Mouse (Mus musculus) left cerebral cortex, postnatal 36 days (tissue): ENCODE measurements at regions not wholly inside any gene's neighbourhood (a gene's known extent, or its start where the extent isn't known, plus 50 kb on each side); places are given as distances from the start of the nearest gene placed in this dataset.

ENCODE experiments used
- DNase-seq, 2 experiments: peaks; one replicate each; pipeline ENCODE4 v3.0.0; 2021 to 2022; ENCODE audit warnings: low spot score in 2 of 2, mixed read lengths in 1 of 2
- intact Hi-C: fragments of 180-260 bp; cut with DNase I; formaldehyde crosslinking; loops from one replicate; pipeline ENCODE4 v1.15.1; 2025

- DNase-seq, result no peak
These were observed 120.0 kb downstream of the Slc38a6 start for GRCm38 (mm10) chr12:73406556-73407087.

DNA sequence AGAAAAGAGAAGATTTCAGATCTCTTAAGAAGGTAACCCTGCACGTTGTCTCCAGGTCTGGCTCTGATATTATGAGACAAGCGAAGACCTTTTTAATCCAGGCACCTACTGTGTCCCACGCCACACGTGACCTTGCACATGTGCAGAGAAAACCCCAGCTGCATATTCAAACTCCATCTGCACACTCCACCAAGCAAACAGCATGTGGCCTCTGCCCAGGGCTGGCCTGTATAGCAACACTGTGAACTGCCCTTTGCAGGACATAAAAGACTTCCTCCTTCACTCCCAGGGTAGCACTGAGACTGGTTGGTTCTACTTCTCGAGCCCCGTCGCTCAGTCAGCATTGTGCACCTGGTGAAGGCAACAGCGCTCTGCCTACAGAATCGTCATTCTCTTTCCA, 119.0 kb downstream of the Slc38a6 start:
- intact Hi-C loops, result no loop called here
- DNase-seq, result no peak

More at GRCm38 (mm10) chr12:73406556-73407087, 120.0 kb downstream of the Slc38a6 start:
- intact Hi-C loops, result no loop called here

DNA sequence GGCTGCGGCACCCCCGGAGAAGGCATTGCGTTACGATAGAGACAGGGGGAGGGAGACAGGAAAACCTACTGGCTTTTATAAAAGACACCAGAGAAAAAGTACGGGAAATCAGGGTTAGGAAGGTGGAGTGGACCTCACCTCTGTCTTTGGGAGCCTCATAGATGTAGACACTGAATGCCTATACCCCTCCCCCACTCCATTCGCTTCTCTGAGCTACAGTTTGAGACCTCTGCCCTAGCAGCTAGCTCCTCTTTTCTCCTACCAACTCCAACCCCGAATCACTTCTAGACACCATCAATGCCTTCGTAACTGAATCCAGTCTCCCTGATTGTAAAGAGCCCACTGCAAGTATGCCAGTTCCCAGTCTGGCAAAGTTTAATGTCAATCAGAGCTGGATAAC, 118.5 kb downstream of the Slc38a6 start:
- intact Hi-C loops, result no loop called here
- no peak for DNase-seq

DNA sequence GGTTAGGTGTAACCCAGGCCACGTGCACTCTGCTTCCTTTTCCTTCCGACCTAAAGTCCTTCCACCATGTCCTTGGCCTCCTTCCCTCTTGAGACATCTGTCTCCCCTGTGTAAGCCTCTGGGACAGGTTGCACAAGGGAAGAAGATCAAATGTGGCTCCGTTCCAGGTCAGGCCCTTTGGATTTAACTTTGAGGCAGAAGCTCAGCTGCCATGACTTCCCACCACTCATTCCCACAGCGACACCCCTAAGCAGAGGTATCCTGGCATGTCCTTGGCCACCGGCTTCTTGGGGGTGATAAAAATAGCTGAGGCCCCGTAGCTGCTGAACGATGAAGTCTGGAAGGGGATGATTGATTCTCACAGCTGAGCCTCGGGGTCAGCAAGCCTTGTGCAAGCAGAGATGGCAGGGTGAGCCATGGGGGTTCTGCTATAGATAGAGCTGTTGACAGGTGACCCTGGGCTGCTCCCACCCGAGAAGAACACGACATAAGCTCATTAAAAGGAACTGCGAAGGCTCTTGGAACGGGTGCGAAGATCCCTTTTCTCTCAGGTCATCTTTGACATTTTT, 117.4 kb downstream of the Slc38a6 start:
- intact Hi-C loops, result no loop called here
- DNase-seq, result no peak
